Mouse (Mus musculus): ENCODE measurements at regions not wholly inside any gene's neighbourhood (a gene's known extent, or its start where the extent isn't known, plus 50 kb on each side); places are given as distances from the start of the nearest gene placed in this dataset.
"Not testable (repeated sequence)": the region's sequence is repeated elsewhere in the genome, so short reads cannot be mapped to it uniquely, and the experiment has no call there.

- TF ChIP-seq POLR2A (IDR thresholded peaks at IDR 0.05; ENCODE audit: low read depth, low read length); CTCF (conservative IDR thresholded peaks at IDR 0.05; ENCODE audit: insufficient read depth, insufficient read length, low read depth, low read length): not testable (repeated sequence)
Observed at GRCm38 (mm10) chr6:70389850-70390249, 402.2 kb downstream of the Rpia start.

Data from kidney, adult 2 months (tissue).